ENCODE assay signal across 7 mouse cellular contexts in the genomic region with DNA sequence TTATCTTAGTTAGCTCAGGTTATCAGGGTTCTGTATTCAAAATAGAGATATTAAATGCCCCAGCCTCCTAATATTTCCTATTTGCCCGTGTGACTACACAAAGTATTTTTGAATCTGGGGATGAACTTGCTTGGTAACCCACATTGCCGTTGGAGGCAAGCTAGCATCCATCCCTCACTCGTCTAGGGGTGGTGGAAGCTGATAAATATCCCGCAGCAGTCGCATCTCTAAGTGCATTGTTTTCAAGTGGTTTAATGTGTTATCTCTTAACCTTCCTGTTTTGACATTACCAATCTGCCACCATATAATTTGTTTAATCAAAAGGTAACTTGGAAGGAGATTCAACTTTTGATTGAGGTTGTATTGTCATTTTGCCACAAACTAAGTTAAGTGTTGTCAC. TPM values are rescaled to one million over a fixed set of nuclear protein-coding genes. Genes with fewer than 3 reads are reported as not detected.
DNase-seq lines count a peak whose midpoint lies in the region; ATAC-seq and TF ChIP-seq lines count a peak whose summit lies in the region.

No protein-coding gene starts in this region.

- no peak for TF ChIP-seq POLR2A in embryonic fibroblast, embryonic 13.5 days (IDR thresholded peaks at IDR 0.05; ENCODE audit: low read depth, low read length)

- H3K4me1 ChIP-seq in lung, postnatal 0 days (ENCODE audit: insufficient read depth, low read depth, low read length), result peaks cover 11% of the 10 kb centered on the region; the same call in 1 of the 2 replicates
- peaks cover 10% of the 10 kb centered on the region for H3K4me1 ChIP-seq in embryonic fibroblast, embryonic 13.5 days (ENCODE audit: control insufficient read depth, insufficient read depth, low read length)
- peaks cover 54% of the 10 kb centered on the region for H3K4me1 ChIP-seq in limb, embryonic 13.5 days
- H3K4me1 ChIP-seq in stomach, embryonic 14.5 days (ENCODE audit: control insufficient read depth, insufficient read depth, low read length), result peaks cover 34% of the 10 kb centered on the region

- H3K4me3 ChIP-seq in lung, postnatal 0 days (ENCODE audit: low read depth, low read length), result peak overlapping the region; percentile 86
- H3K4me3 ChIP-seq in embryonic fibroblast, embryonic 13.5 days (ENCODE audit: insufficient read depth, low read length), result peak overlapping the region; percentile 86
- H3K4me3 ChIP-seq in limb, embryonic 13.5 days, result peak overlapping the region; percentile 92
- H3K4me3 ChIP-seq in stomach, embryonic 14.5 days (ENCODE audit: low read depth, low read length), result peak overlapping the region; percentile 88

- no peaks in the 10 kb centered on the region for H3K9me3 ChIP-seq in lung, postnatal 0 days (ENCODE audit: low read length)
- no peaks in the 10 kb centered on the region for H3K9me3 ChIP-seq in limb, embryonic 13.5 days
- no peaks in the 10 kb centered on the region for H3K9me3 ChIP-seq in stomach, embryonic 14.5 days (ENCODE audit: control insufficient read depth, low read depth, low read length)

- no peaks in the 10 kb centered on the region for H3K36me3 ChIP-seq in lung, postnatal 0 days (ENCODE audit: insufficient read depth, low read length)
- no peaks in the 10 kb centered on the region; the same call in 1 of the 2 replicates for H3K36me3 ChIP-seq in limb, embryonic 13.5 days
- H3K36me3 ChIP-seq in stomach, embryonic 14.5 days (ENCODE audit: control insufficient read depth, insufficient read depth, low read length), result no peaks in the 10 kb centered on the region

- H3K27me3 ChIP-seq in lung, postnatal 0 days (replicated peaks; ENCODE audit: insufficient read depth, low read length), result no peaks in the 10 kb centered on the region
- no peaks in the 10 kb centered on the region for H3K27me3 ChIP-seq in limb, embryonic 13.5 days
- H3K27me3 ChIP-seq in stomach, embryonic 14.5 days (ENCODE audit: control insufficient read depth, insufficient read depth, low read length), result no peaks in the 10 kb centered on the region

- H3K9ac ChIP-seq in lung, postnatal 0 days (replicated peaks; ENCODE audit: low read depth), result peak overlapping the region; percentile 95; the same call in 1 of the 2 replicates
- H3K9ac ChIP-seq in limb, embryonic 13.5 days, result peak overlapping the region; percentile 97
- peak overlapping the region; percentile 98 for H3K9ac ChIP-seq in stomach, embryonic 14.5 days (replicated peaks; ENCODE audit: low read depth, low read length)

- TF ChIP-seq EP300 in lung, postnatal 0 days (IDR thresholded peaks at IDR 0.05), result no peak

- ATAC-seq in lung, postnatal 0 days, result no peak
- ATAC-seq in limb, embryonic 13.5 days (ENCODE audit: low FRiP score, low read depth), result no peak
- no peak for ATAC-seq in stomach, embryonic 14.5 days (ENCODE audit: insufficient number of reproducible peaks, insufficient read depth, low FRiP score, low read depth)

- 0% methylated on average over 5 of the region's 5 CpGs for WGBS in lung, postnatal 0 days
- WGBS in limb, embryonic 13.5 days, result 0% methylated on average over 5 of the region's 5 CpGs
- 0% methylated on average over 5 of the region's 5 CpGs for WGBS in stomach, embryonic 14.5 days

- no peak for TF ChIP-seq CTCF in lung, postnatal 0 days (IDR thresholded peaks at IDR 0.05)
- TF ChIP-seq CTCF in embryonic fibroblast, embryonic 13.5 days (IDR thresholded peaks at IDR 0.05; ENCODE audit: borderline replicate concordance, insufficient read depth, low read length), result no peak

- H3K27ac ChIP-seq in lung, postnatal 0 days (ENCODE audit: low read length), result no peak overlapping the region
- no peak overlapping the region for H3K27ac ChIP-seq in embryonic fibroblast, embryonic 13.5 days (ENCODE audit: insufficient read depth, low read length)
- 0 out of 2 replicates have a peak overlapping the region, but pooled peaks have one; percentile 33 for H3K27ac ChIP-seq in limb, embryonic 13.5 days
- H3K27ac ChIP-seq in stomach, embryonic 14.5 days (ENCODE audit: low read length), result no peak overlapping the region

- no peak for DNase-seq in lung, postnatal 0 days (ENCODE audit: low spot score)
- no peak for DNase-seq in lung, postnatal 36 days
- no peak for DNase-seq in adrenal gland, postnatal 10 days
- DNase-seq in layer of hippocampus, adult 18-20 months (ENCODE audit: low spot score in 2 of 2), result no peak

- peak overlapping the region; percentile 67 for H3K4me2 ChIP-seq in lung, postnatal 0 days (replicated peaks; ENCODE audit: low read depth, low read length)
- H3K4me2 ChIP-seq in limb, embryonic 13.5 days (replicated peaks), result peak overlapping the region; percentile 84
- peak overlapping the region; percentile 53 for H3K4me2 ChIP-seq in stomach, embryonic 14.5 days (replicated peaks; ENCODE audit: low read depth, low read length)

RNA-seq across cellular contexts. Expression of a gene that starts 2.2 kb away (rescaled TPM):
- 43.0 and 51.0 TPM in 2 replicates for polyA plus RNA-seq in lung, postnatal 0 days (2015; fragmentation: Nextera tagmentation; extraction: Ambion mirVana)
- polyA plus RNA-seq in embryonic fibroblast, embryonic 13.5 days (2011; ENCODE audit: insufficient read length, low read depth, missing spikeins), result 71.2 and 79.6 TPM in 2 replicates
- 69.3 and 69.7 TPM in 2 replicates for polyA plus RNA-seq in limb, embryonic 13.5 days (2015; fragmentation: Nextera tagmentation; extraction: Ambion mirVana)
- 80.0 and 81.2 TPM in 2 replicates for polyA plus RNA-seq in stomach, embryonic 14.5 days (2014; fragmentation: Nextera tagmentation; extraction: Ambion mirVana)
- 10 to 100 TPM; 52.5 to 69.5 TPM for total RNA-seq in adrenal gland, postnatal 10 days (2021)
- total RNA-seq in layer of hippocampus, adult 18-20 months (2021), result 100 to 1,000 TPM; 145 to 146 TPM
